In genomic region chr13:120258817-120259658, GRCm38 (mm10) we compare ENCODE assay signal across 30 mouse cellular contexts. TPM values are rescaled to one million over a fixed set of nuclear protein-coding genes. Genes with fewer than 3 reads are reported as not detected.
DNase-seq lines count a peak whose midpoint lies in the region; ATAC-seq and TF ChIP-seq lines count a peak whose summit lies in the region.
"Not testable (repeated sequence)": the region's sequence is repeated elsewhere in the genome, so short reads cannot be mapped to it uniquely, and the experiment has no call there.
"Had no signal": no experiment of that assay in that cellular context is flagged by ENCODE, and none has a peak within 500 bp of the region (broad histone marks: within the 10 kb centered on the region; RNA-seq: fewer than 3 reads in every experiment).

No protein-coding gene starts in this region.

- not testable (repeated sequence) for TF ChIP-seq CTCF in bone marrow, adult 2 months (IDR thresholded peaks at IDR 0.05; ENCODE audit: control insufficient read depth, insufficient read depth, low read length); spleen, adult 2 months (IDR thresholded peaks at IDR 0.05; ENCODE audit: extremely low read depth, insufficient read depth, insufficient read length, insufficient replicate concordance)

- H3K36me3 ChIP-seq in spleen, adult 2 months (ENCODE audit: control insufficient read depth, insufficient read depth, low read length) = not testable (repeated sequence)

- DNase-seq in A20 (ENCODE audit: low read depth, low spot score) = peak; percentile 92
- peak; percentile 3 for DNase-seq in CD4-positive, CD25-positive, alpha-beta regulatory T cell, adult 2 months (ENCODE audit: low read depth, low spot score)
- DNase-seq in naive thymus-derived CD4-positive, alpha-beta T cell, adult 2 months (ENCODE audit: low read depth) = peak; percentile 5
- peak in 1 of 2 experiments; percentile 40 for DNase-seq in spleen, adult 2 months (ENCODE audit: low read depth in 1 of 2, low spot score in 2 of 2)

- not testable (repeated sequence) for TF ChIP-seq POLR2A in bone marrow, adult 2 months (IDR thresholded peaks at IDR 0.05; ENCODE audit: borderline replicate concordance, control insufficient read depth, low read depth, low read length); spleen, adult 2 months (IDR thresholded peaks at IDR 0.05; ENCODE audit: low read depth, low read length)

- not testable (repeated sequence) for H3K4me1 ChIP-seq in bone marrow, adult 2 months (ENCODE audit: control insufficient read depth, insufficient read depth, low read length); spleen, adult 2 months (ENCODE audit: control insufficient read depth, insufficient read depth, insufficient read length)

- H3K27me3 ChIP-seq in spleen, adult 2 months (ENCODE audit: control insufficient read depth, insufficient read depth, low read length) = not testable (repeated sequence)

- peak; percentile 73 for ATAC-seq in granulocyte monocyte progenitor cell, adult 5-6 weeks (replicated peaks; ENCODE audit: poor library complexity, severe bottlenecking)
- peak; percentile 52 for ATAC-seq in megakaryocyte, adult 5-6 weeks (ENCODE audit: poor library complexity, severe bottlenecking)

- H3K4me3 ChIP-seq in bone marrow, adult 2 months (replicated peaks; ENCODE audit: control insufficient read depth, low read depth, low read length); spleen, adult 2 months (ENCODE audit: extremely low read depth, insufficient read depth, insufficient read length): not testable (repeated sequence)

- WGBS in bone marrow, adult 2 months = 27% methylated on average over 3 of the region's 3 CpGs
- WGBS in spleen, adult 2 months = 17% methylated on average over 3 of the region's 3 CpGs

- peak overlapping the region; percentile 72; the same call in 1 of the 2 replicates for H3K27ac ChIP-seq in bone marrow, adult 2 months (ENCODE audit: control insufficient read depth, insufficient read depth, low read depth, low read length, poor library complexity)
- peak overlapping the region; percentile 93 for H3K27ac ChIP-seq in spleen, adult 2 months (ENCODE audit: insufficient read depth, low read length)

RNA-seq across cellular contexts. Expression of gene AF067061, which starts 3.9 kb away (rescaled TPM):
- polyA plus RNA-seq in bone marrow, adult 2 months (2011; ENCODE audit: insufficient read depth, insufficient read length, low replicate concordance, missing spikeins) = 1.7 TPM in 1 of 2 replicates, not detected in the other
- total RNA-seq in granulocyte monocyte progenitor cell, adult 5-6 weeks (2014; fragmentation: Nextera tagmentation) = not detected in 2 replicates
- total RNA-seq in granulocyte monocyte progenitor cell, adult 5-6 weeks (2017) = not detected in 2 replicates
- total RNA-seq in megakaryocyte, adult 5-6 weeks (2015) = not detected in 2 replicates
- not detected in 2 replicates for total RNA-seq in megakaryocyte, adult 5-6 weeks (2017)
- 0.40 and 0.55 TPM in 2 replicates for polyA plus RNA-seq in spleen, adult 2 months (2012; rRNA removed)
- total RNA-seq: adrenal gland, adult 8-10 months; adrenal gland, postnatal 25 days; gastrocnemius, adult 8-10 months; gastrocnemius, postnatal 25 days; heart, adult 2 months; heart, postnatal 14 days; heart, postnatal 4 days had no signal
- polyA plus RNA-seq: activated CD4-positive, CD25-positive, alpha-beta regulatory T cell, adult 4 months; cerebellum, adult 2 months; cortical plate, adult 2 months; embryonic facial prominence, embryonic 10.5 days; embryonic facial prominence, embryonic 13.5 days; erythroblast, embryonic 14.5 days; forebrain, embryonic 12.5 days; forebrain, embryonic 15.5 days; gonadal fat pad, adult 2 months; heart, adult 2 months; heart, embryonic 10.5 days; heart, embryonic 13.5 days; heart, embryonic 16.5 days; hindbrain, embryonic 12.5 days; hindbrain, embryonic 15.5 days; intestine, embryonic 14.5 days had no signal

RNA-seq across cellular contexts. Expression of gene Gm21731, which starts 20.1 kb away (rescaled TPM):
- not detected in 2 replicates for polyA plus RNA-seq in bone marrow, adult 2 months (2011; ENCODE audit: insufficient read depth, insufficient read length, low replicate concordance, missing spikeins)
- total RNA-seq in granulocyte monocyte progenitor cell, adult 5-6 weeks (2014; fragmentation: Nextera tagmentation) = not detected in 2 replicates
- not detected in 2 replicates for total RNA-seq in granulocyte monocyte progenitor cell, adult 5-6 weeks (2017)
- total RNA-seq in megakaryocyte, adult 5-6 weeks (2015) = not detected in 2 replicates
- not detected in 2 replicates for total RNA-seq in megakaryocyte, adult 5-6 weeks (2017)
- polyA plus RNA-seq in spleen, adult 2 months (2012; rRNA removed) = not detected in 2 replicates
- total RNA-seq: adrenal gland, adult 8-10 months; adrenal gland, postnatal 25 days; gastrocnemius, adult 8-10 months; gastrocnemius, postnatal 25 days; heart, adult 2 months; heart, postnatal 14 days; heart, postnatal 4 days had no signal
- polyA plus RNA-seq: activated CD4-positive, CD25-positive, alpha-beta regulatory T cell, adult 4 months; cerebellum, adult 2 months; cortical plate, adult 2 months; embryonic facial prominence, embryonic 10.5 days; embryonic facial prominence, embryonic 13.5 days; erythroblast, embryonic 14.5 days; forebrain, embryonic 12.5 days; forebrain, embryonic 15.5 days; gonadal fat pad, adult 2 months; heart, adult 2 months; heart, embryonic 10.5 days; heart, embryonic 13.5 days; heart, embryonic 16.5 days; hindbrain, embryonic 12.5 days; hindbrain, embryonic 15.5 days; intestine, embryonic 14.5 days had no signal

RNA-seq across cellular contexts. Expression of gene BC147527, which starts 41.2 kb away (rescaled TPM):
- 4.8 and 24.3 TPM in 2 replicates for polyA plus RNA-seq in bone marrow, adult 2 months (2011; ENCODE audit: insufficient read depth, insufficient read length, low replicate concordance, missing spikeins)
- 4.1 and 10.2 TPM in 2 replicates for total RNA-seq in granulocyte monocyte progenitor cell, adult 5-6 weeks (2014; fragmentation: Nextera tagmentation)
- 13.6 and 38.4 TPM in 2 replicates for total RNA-seq in granulocyte monocyte progenitor cell, adult 5-6 weeks (2017)
- 46.3 and 48.8 TPM in 2 replicates for total RNA-seq in megakaryocyte, adult 5-6 weeks (2015)
- 48.0 and 70.9 TPM in 2 replicates for total RNA-seq in megakaryocyte, adult 5-6 weeks (2017)
- 3.7 and 4.2 TPM in 2 replicates for polyA plus RNA-seq in spleen, adult 2 months (2012; rRNA removed)
- total RNA-seq: adrenal gland, postnatal 25 days; gastrocnemius, adult 8-10 months; gastrocnemius, postnatal 25 days; heart, adult 2 months; heart, postnatal 14 days; heart, postnatal 4 days had no signal
- polyA plus RNA-seq: cerebellum, adult 2 months; embryonic facial prominence, embryonic 10.5 days; erythroblast, embryonic 14.5 days; forebrain, embryonic 12.5 days; forebrain, embryonic 15.5 days; heart, embryonic 10.5 days; hindbrain, embryonic 12.5 days; hindbrain, embryonic 15.5 days had no signal

RNA-seq across cellular contexts. Expression of gene Gm21762, which starts 43.3 kb away (rescaled TPM):
- polyA plus RNA-seq in bone marrow, adult 2 months (2011; ENCODE audit: insufficient read depth, insufficient read length, low replicate concordance, missing spikeins) = 5.7 TPM in 1 of 2 replicates, not detected in the other
- not detected in 2 replicates for total RNA-seq in granulocyte monocyte progenitor cell, adult 5-6 weeks (2014; fragmentation: Nextera tagmentation)
- total RNA-seq in granulocyte monocyte progenitor cell, adult 5-6 weeks (2017) = not detected in 2 replicates
- 0.58 and 1.4 TPM in 2 replicates for total RNA-seq in megakaryocyte, adult 5-6 weeks (2015)
- 1.7 and 3.3 TPM in 2 replicates for total RNA-seq in megakaryocyte, adult 5-6 weeks (2017)
- polyA plus RNA-seq in spleen, adult 2 months (2012; rRNA removed) = 5.0 and 7.0 TPM in 2 replicates
- total RNA-seq: adrenal gland, adult 8-10 months; adrenal gland, postnatal 25 days; ES-E14; gastrocnemius, adult 8-10 months; gastrocnemius, postnatal 25 days; heart, adult 2 months; heart, postnatal 14 days; heart, postnatal 4 days had no signal
- polyA plus RNA-seq: activated CD4-positive, CD25-positive, alpha-beta regulatory T cell, adult 4 months; cerebellum, adult 2 months; cortical plate, adult 2 months; embryonic facial prominence, embryonic 10.5 days; embryonic facial prominence, embryonic 13.5 days; erythroblast, embryonic 14.5 days; forebrain, embryonic 12.5 days; forebrain, embryonic 15.5 days; gonadal fat pad, adult 2 months; heart, adult 2 months; heart, embryonic 10.5 days; heart, embryonic 13.5 days; heart, embryonic 16.5 days; hindbrain, embryonic 12.5 days; hindbrain, embryonic 15.5 days; intestine, embryonic 14.5 days had no signal

RNA-seq across cellular contexts. Expression of gene Tcstv3, which starts 57.6 kb away (rescaled TPM):
- not detected in 2 replicates for polyA plus RNA-seq in bone marrow, adult 2 months (2011; ENCODE audit: insufficient read depth, insufficient read length, low replicate concordance, missing spikeins)
- not detected in 2 replicates for total RNA-seq in granulocyte monocyte progenitor cell, adult 5-6 weeks (2014; fragmentation: Nextera tagmentation)
- not detected in 2 replicates for total RNA-seq in granulocyte monocyte progenitor cell, adult 5-6 weeks (2017)
- total RNA-seq in megakaryocyte, adult 5-6 weeks (2015) = not detected in 2 replicates
- total RNA-seq in megakaryocyte, adult 5-6 weeks (2017) = not detected in 2 replicates
- not detected in 2 replicates for polyA plus RNA-seq in spleen, adult 2 months (2012; rRNA removed)
- total RNA-seq: adrenal gland, adult 8-10 months; adrenal gland, postnatal 25 days; gastrocnemius, adult 8-10 months; gastrocnemius, postnatal 25 days; heart, adult 2 months; heart, postnatal 14 days; heart, postnatal 4 days had no signal
- polyA plus RNA-seq: activated CD4-positive, CD25-positive, alpha-beta regulatory T cell, adult 4 months; cerebellum, adult 2 months; cortical plate, adult 2 months; embryonic facial prominence, embryonic 10.5 days; embryonic facial prominence, embryonic 13.5 days; erythroblast, embryonic 14.5 days; forebrain, embryonic 12.5 days; forebrain, embryonic 15.5 days; gonadal fat pad, adult 2 months; heart, adult 2 months; heart, embryonic 10.5 days; heart, embryonic 13.5 days; heart, embryonic 16.5 days; hindbrain, embryonic 12.5 days; hindbrain, embryonic 15.5 days; intestine, embryonic 14.5 days had no signal
